Mouse (Mus musculus) midbrain, embryonic 10.5 days (tissue): ENCODE data around the gene P3h2. TPM values are rescaled to one million over a fixed set of nuclear protein-coding genes. Genes with fewer than 3 reads are reported as not detected.
A peak's percentile ranks its signal among the peaks of the same experiment; 100 is the strongest.

Source experiments
- DNase-seq: peaks from one replicate; pipeline ENCODE4 v3.0.0-alpha.2; 2017; ENCODE audit warnings: low spot score
- H3K27ac ChIP-seq: fragments of 300-500 bp; sonication (generic); replicated peaks from 2 replicates; pipeline ENCODE4 v1.5.1; 2016; ENCODE audit warnings: mild to moderate bottlenecking
- H3K27me3 ChIP-seq: fragments of 300-500 bp; sonication (generic); 2 replicates; pipeline ENCODE4 v1.6.1; 2016; ENCODE audit warnings: low read depth, mild to moderate bottlenecking; ENCODE audit not compliant: poor library complexity, severe bottlenecking
- H3K36me3 ChIP-seq: fragments of 300-500 bp; sonication (generic); 2 replicates; pipeline ENCODE4 v1.6.1; 2016; ENCODE audit warnings: mild to moderate bottlenecking, moderate library complexity
- H3K4me1 ChIP-seq: fragments of 300-500 bp; sonication (generic); 2 replicates; pipeline ENCODE4 v1.6.1; 2016
- H3K4me3 ChIP-seq: fragments of 300-500 bp; sonication (generic); 2 replicates; pipeline ENCODE4 v1.5.1; 2016; ENCODE audit warnings: mild to moderate bottlenecking, moderate library complexity
- H3K9me3 ChIP-seq: fragments of 300-500 bp; sonication (generic); replicated peaks from 2 replicates; pipeline ENCODE4 v1.6.1; 2016; ENCODE audit warnings: mild to moderate bottlenecking
- WGBS: fragments of 180-500 bp; shearing (Covaris S2); methylation state at CpG from one replicate; pipeline ENCODE4 v1.1.7; 2016; 5-methylcytosine and 5-hydroxymethylcytosine counted together
- polyA plus RNA-seq: library from polyadenylated mRNA; unstranded; fragments of >200 nt; fragmentation: Nextera tagmentation; extraction: Ambion mirVana; gene quantifications from 2 replicates; pipeline ENCODE4 v1.2.1, GENCODE M21; 2016

Gene P3h2
- polyA plus RNA-seq, 1 experiment from 2014 or later, result 2.7 TPM

- Histone ChIP-seq H3K27ac (peak overlapping the region; percentile 28; the same call in 1 of the 2 replicates), H3K4me1 (peaks cover 14% of the 10 kb centered on the region), H3K9me3 (no peaks in the 10 kb centered on the region), H3K4me3 (no peak overlapping the region), H3K27me3 (no peaks in the 10 kb centered on the region), H3K36me3 (no peaks in the 10 kb centered on the region)
- WGBS, result 46% methylated on average over 5 of the region's 5 CpGs
- DNase-seq, result peak; percentile 20
These were observed 56.0 kb downstream of the P3h2 start for GRCm38 (mm10) chr16:26049393-26050087.

GRCm38 (mm10) chr16:26047870-26048269, 57.7 kb downstream of the P3h2 start:
- peaks cover 14% of the 10 kb centered on the region for H3K4me1 ChIP-seq
- no peak overlapping the region for H3K4me3 ChIP-seq

GRCm38 (mm10) chr16:26047396-26047795, 58.2 kb downstream of the P3h2 start:
- Histone ChIP-seq H3K36me3 (no peaks in the 10 kb centered on the region), H3K4me3 (no peak overlapping the region), H3K27me3 (no peaks in the 10 kb centered on the region), H3K27ac (no peak overlapping the region), H3K9me3 (no peaks in the 10 kb centered on the region), H3K4me1 (peaks cover 14% of the 10 kb centered on the region)
- WGBS, result 91% methylated on average over 1 of the region's 1 CpGs
- no peak for DNase-seq

More at GRCm38 (mm10) chr16:26047870-26048269, 57.7 kb downstream of the P3h2 start:
- H3K9me3 ChIP-seq, result no peaks in the 10 kb centered on the region
- no peak overlapping the region for H3K27ac ChIP-seq
- H3K27me3 ChIP-seq, result no peaks in the 10 kb centered on the region
- 84% methylated on average over 3 of the region's 3 CpGs for WGBS
- DNase-seq, result no peak
- no peaks in the 10 kb centered on the region for H3K36me3 ChIP-seq

GRCm38 (mm10) chr16:26041929-26042303, 63.7 kb downstream of the P3h2 start:
- H3K9me3 ChIP-seq, result no peaks in the 10 kb centered on the region
- 74% methylated on average over 2 of the region's 2 CpGs for WGBS
- H3K4me3 ChIP-seq, result no peak overlapping the region
- no peaks in the 10 kb centered on the region for H3K27me3 ChIP-seq
- no peak overlapping the region for H3K27ac ChIP-seq
- H3K4me1 ChIP-seq, result no peaks in the 10 kb centered on the region
- DNase-seq, result no peak
- no peaks in the 10 kb centered on the region for H3K36me3 ChIP-seq

- H3K9me3 ChIP-seq, result no peaks in the 10 kb centered on the region
- no peaks in the 10 kb centered on the region for H3K36me3 ChIP-seq
- no peaks in the 10 kb centered on the region for H3K27me3 ChIP-seq
- H3K4me3 ChIP-seq, result no peak overlapping the region
- no peak overlapping the region for H3K27ac ChIP-seq
- DNase-seq, result no peak
- H3K4me1 ChIP-seq, result no peaks in the 10 kb centered on the region
- WGBS, result 80% methylated on average over 12 of the region's 12 CpGs
These were observed 64.3 kb downstream of the P3h2 start for GRCm38 (mm10) chr16:26041021-26041928.

- 80% methylated on average over 3 of the region's 3 CpGs for WGBS
- no peak overlapping the region for H3K27ac ChIP-seq
- no peak for DNase-seq
- no peaks in the 10 kb centered on the region for H3K27me3 ChIP-seq
- no peaks in the 10 kb centered on the region for H3K9me3 ChIP-seq
- H3K4me3 ChIP-seq, result no peak overlapping the region
- H3K4me1 ChIP-seq, result peaks cover 3% of the 10 kb centered on the region; the same call in 1 of the 2 replicates
- H3K36me3 ChIP-seq, result no peaks in the 10 kb centered on the region
These were observed 66.3 kb downstream of the P3h2 start for GRCm38 (mm10) chr16:26039320-26039719.

GRCm38 (mm10) chr16:26035525-26035924, 70.1 kb downstream of the P3h2 start:
- Histone ChIP-seq H3K27me3 (no peaks in the 10 kb centered on the region), H3K27ac (no peak overlapping the region; the same call in 1 of the 2 replicates), H3K36me3 (no peaks in the 10 kb centered on the region), H3K9me3 (no peaks in the 10 kb centered on the region), H3K4me1 (peaks cover 3% of the 10 kb centered on the region; the same call in 1 of the 2 replicates), H3K4me3 (no peak overlapping the region)
- WGBS, result 57% methylated on average over 3 of the region's 3 CpGs
- no peak for DNase-seq

GRCm38 (mm10) chr16:26035079-26035478, 70.5 kb downstream of the P3h2 start:
- Histone ChIP-seq H3K4me3 (no peak overlapping the region), H3K4me1 (peaks cover 3% of the 10 kb centered on the region; the same call in 1 of the 2 replicates), H3K27ac (no peak overlapping the region), H3K27me3 (no peaks in the 10 kb centered on the region), H3K9me3 (no peaks in the 10 kb centered on the region), H3K36me3 (no peaks in the 10 kb centered on the region)
- DNase-seq, result no peak
- WGBS, result 61% methylated on average over 5 of the region's 5 CpGs

GRCm38 (mm10) chr16:26029424-26030012, 76.1 kb downstream of the P3h2 start:
- no peaks in the 10 kb centered on the region for H3K9me3 ChIP-seq
- DNase-seq, result no peak
- WGBS, result 71% methylated on average over 2 of the region's 2 CpGs

GRCm38 (mm10) chr16:26026416-26026815, 79.2 kb downstream of the P3h2 start:
- H3K36me3 ChIP-seq, result no peaks in the 10 kb centered on the region
- peaks cover 17% of the 10 kb centered on the region for H3K4me1 ChIP-seq
- no peaks in the 10 kb centered on the region for H3K9me3 ChIP-seq
- H3K27me3 ChIP-seq, result no peaks in the 10 kb centered on the region
- no peak overlapping the region for H3K4me3 ChIP-seq
- H3K27ac ChIP-seq, result no peak overlapping the region
- no peak for DNase-seq
- 89% methylated on average over 3 of the region's 3 CpGs for WGBS

More at GRCm38 (mm10) chr16:26029424-26030012, 76.1 kb downstream of the P3h2 start:
- no peak overlapping the region for H3K4me3 ChIP-seq
- no peak overlapping the region for H3K27ac ChIP-seq
- peaks cover 13% of the 10 kb centered on the region for H3K4me1 ChIP-seq
- H3K36me3 ChIP-seq, result no peaks in the 10 kb centered on the region
- no peaks in the 10 kb centered on the region for H3K27me3 ChIP-seq

GRCm38 (mm10) chr16:26024543-26024942, 81.0 kb downstream of the P3h2 start:
- no peak overlapping the region for H3K27ac ChIP-seq
- no peaks in the 10 kb centered on the region for H3K9me3 ChIP-seq
- H3K4me1 ChIP-seq, result peaks cover 17% of the 10 kb centered on the region
- H3K36me3 ChIP-seq, result no peaks in the 10 kb centered on the region
- 78% methylated on average over 5 of the region's 5 CpGs for WGBS
- H3K4me3 ChIP-seq, result no peak overlapping the region
- DNase-seq, result no peak
- H3K27me3 ChIP-seq, result no peaks in the 10 kb centered on the region

GRCm38 (mm10) chr16:26023352-26023751, 82.2 kb downstream of the P3h2 start:
- WGBS, result 89% methylated on average over 4 of the region's 4 CpGs
- Histone ChIP-seq H3K27me3 (no peaks in the 10 kb centered on the region), H3K4me3 (no peak overlapping the region), H3K4me1 (peaks cover 17% of the 10 kb centered on the region), H3K9me3 (no peaks in the 10 kb centered on the region), H3K36me3 (no peaks in the 10 kb centered on the region), H3K27ac (no peak overlapping the region)
- DNase-seq, result no peak
